Comparison of ENCODE assay signal across 11 mouse cellular contexts in the genomic region with DNA sequence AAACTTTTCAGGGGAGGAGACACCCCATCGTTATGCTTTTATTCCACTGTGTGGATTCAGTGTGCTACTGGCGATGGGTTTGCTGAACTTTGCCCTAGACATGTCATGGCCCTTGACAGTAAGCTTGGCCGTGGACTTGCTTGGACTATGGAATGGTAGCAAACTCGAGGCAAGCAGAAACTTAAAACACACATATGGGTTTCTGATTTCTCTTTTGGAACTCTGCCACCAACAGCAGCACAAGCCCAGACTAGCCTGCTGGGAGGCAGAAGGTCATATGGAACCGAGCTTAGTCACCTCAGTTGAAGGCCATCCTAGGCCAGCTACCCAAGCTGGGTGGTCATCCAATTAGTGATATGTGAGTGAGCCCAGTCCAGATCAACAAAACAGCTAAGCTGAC.
DNase-seq lines count a peak whose midpoint lies in the region; TF ChIP-seq lines count a peak whose summit lies in the region.
"Had no signal": no experiment of that assay in that cellular context is flagged by ENCODE, and none has a peak within 500 bp of the region (broad histone marks: within the 10 kb centered on the region; RNA-seq: fewer than 3 reads in every experiment).

No protein-coding gene starts in this region.

- no peak for DNase-seq in left cerebral cortex, adult 2 months (ENCODE audit: extremely low spot score in 1 of 2, low spot score in 2 of 2)
- DNase-seq in left cerebral cortex, postnatal 14 days (ENCODE audit: low spot score in 2 of 2) = no peak
- peak; percentile 11 for DNase-seq in urinary bladder, postnatal 25 days (ENCODE audit: low spot score)
- no peak for DNase-seq in urinary bladder, postnatal 4 days (ENCODE audit: low spot score in 2 of 2)
- DNase-seq in adrenal gland, postnatal 14 days = peak; percentile 69
- no peak for DNase-seq in right cerebral cortex, postnatal 10 days (ENCODE audit: low spot score in 2 of 2)
- no peak for DNase-seq in right cerebral cortex, postnatal 25 days
- DNase-seq: cerebellum, adult 11 months had no signal

- intact Hi-C loops in left cerebral cortex, adult 2 months (cut with DNase I) = loop anchor here (2.0 kb wide), 2 partner anchors 13 to 263 kb away; no protein-coding TSS in a partner anchor
- intact Hi-C loops in left cerebral cortex, postnatal 14 days (cut with DNase I) = no loop called here

- TF ChIP-seq CTCF in left cerebral cortex, adult 2 months (IDR thresholded peaks at IDR 0.05) = no peak

- no peak overlapping the region for H3K4me3 ChIP-seq in left cerebral cortex, adult 2 months
- H3K4me3 ChIP-seq: heart, embryonic 13.5 days; neural tube, embryonic 12.5 days had no signal

- peak overlapping the region; percentile 53; the same call in 1 of the 2 replicates for H3K27ac ChIP-seq in left cerebral cortex, adult 2 months
- H3K27ac ChIP-seq: heart, embryonic 13.5 days; liver, embryonic 14.5 days; neural tube, embryonic 12.5 days had no signal

Comparison
In these comparisons a context has a peak if more than half of its experiments do, and no peak if none do; other contexts are left out.
1. DNase-seq: peak in urinary bladder, postnatal 25 days (single experiment) and adrenal gland, postnatal 14 days (single experiment); none in left cerebral cortex, adult 2 months (0 of 2), left cerebral cortex, postnatal 14 days (0 of 2), urinary bladder, postnatal 4 days (0 of 2), right cerebral cortex, postnatal 10 days (0 of 2) and right cerebral cortex, postnatal 25 days (single experiment).